Mouse (Mus musculus): Measurements from ENCODE around the gene Fuz.
"Not testable (repeated sequence)": the region's sequence is repeated elsewhere in the genome, so short reads cannot be mapped to it uniquely, and the experiment has no call there.

The Fuz gene

DNA sequence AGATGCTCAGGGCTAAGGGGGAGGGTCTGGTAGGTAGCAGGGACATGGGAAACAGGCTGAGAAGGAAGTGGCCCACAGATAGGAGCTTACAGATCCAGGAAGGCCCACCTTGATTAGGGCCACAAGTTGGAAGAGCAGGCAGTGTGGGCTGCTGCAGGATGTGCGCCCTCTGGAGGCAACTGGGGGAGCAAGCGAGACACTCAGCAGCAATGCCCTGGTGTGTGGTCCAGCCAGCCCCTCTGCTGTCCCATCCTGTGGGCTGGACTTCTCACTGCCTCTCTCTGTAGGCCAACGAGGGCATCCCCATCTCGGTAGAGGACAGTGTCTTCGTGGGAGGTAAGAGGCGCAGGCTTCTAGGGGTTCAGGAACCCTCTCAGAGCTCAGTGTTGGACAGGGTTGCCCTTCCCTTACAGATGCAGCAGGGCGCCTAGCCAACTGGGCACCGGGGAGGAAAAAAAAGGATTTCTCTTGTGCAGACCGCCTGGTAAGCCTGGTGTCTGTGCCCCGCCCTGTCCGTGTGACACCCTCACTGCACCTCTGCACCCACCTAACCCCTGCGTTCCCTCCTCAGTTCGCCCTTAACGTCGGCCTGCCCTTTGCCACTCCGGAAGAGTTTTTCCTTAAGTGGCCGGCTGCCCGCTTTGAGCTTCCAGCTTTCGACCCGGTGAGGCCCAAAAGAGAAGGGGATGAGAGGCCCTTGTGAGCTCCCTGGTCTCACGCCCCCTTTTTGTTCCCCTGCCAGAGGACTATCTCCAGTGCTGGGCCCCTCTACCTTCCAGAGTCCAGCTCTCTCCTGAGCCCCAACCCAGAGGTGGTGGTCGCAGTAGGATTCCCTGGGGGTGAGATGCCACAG lies 35.1 kb upstream of the Fuz start:
- peak; percentile 75 for DNase-seq

DNA sequence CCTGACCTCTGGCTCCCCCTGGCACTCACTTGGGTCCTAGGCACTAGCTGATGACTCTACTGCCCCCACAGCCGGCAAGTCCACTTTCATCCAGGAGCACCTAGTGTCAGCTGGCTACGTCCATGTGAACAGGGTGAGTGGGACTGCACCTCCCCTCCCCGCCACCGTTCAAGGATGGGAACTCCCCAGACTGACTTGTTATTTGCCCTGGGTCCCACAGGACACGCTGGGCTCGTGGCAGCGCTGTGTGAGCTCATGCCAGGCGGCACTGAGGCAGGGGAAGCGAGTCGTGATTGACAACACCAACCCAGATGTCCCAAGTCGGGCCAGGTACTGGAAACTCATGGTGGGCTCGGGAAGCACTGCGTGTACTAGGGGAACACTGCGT lies 34.5 kb upstream of the Fuz start:
- DNase-seq: peak; percentile 58

DNA sequence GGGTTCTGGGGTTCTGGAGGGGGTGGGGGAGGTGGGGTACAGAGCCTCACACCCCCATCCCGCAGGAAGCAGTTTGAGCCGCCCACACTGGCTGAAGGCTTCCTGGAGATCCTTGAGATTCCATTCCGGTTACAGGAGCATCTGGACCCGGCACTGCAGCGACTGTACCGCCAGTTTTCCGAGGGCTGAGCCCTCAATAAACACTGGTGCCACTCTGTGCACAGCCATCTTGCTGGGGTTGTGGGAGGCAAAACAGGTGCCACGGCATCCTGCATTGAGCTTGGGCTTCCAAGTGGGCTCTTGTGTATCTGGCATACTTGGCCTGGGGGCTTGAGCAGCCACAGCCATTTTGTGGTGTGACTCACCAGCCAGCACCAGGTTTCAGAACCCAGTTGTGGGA lies 33.4 kb upstream of the Fuz start:
- no peak for DNase-seq

GRCm38 (mm10) chr7:44863210-44863609 lies 32.7 kb upstream of the Fuz start:
- no peak for DNase-seq

DNA sequence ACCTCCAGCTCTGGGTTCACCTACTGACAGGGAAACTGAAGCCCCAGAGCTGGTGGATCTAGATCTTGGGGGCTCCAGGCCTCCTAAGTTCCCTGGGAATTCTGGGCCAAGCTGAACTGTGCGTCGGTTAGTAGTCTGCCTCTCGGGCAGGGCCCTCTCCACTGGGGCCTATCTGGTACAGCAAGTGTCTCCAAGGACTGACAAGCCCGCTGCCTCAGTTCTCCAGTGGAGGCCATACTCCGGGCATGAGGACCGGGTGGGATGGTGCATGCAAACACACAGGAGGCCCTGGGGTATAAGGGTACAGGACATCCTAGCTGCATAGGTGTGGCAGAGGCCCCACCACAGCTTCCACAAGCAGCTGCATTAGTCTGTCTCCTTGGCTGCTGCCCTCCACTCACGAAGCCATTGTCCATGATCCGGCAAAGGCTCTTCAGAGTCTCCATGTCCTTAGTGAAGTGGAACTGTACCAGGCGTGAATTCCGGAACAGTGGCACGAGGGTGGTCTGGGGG lies 31.8 kb upstream of the Fuz start:
- DNase-seq: no peak

DNA sequence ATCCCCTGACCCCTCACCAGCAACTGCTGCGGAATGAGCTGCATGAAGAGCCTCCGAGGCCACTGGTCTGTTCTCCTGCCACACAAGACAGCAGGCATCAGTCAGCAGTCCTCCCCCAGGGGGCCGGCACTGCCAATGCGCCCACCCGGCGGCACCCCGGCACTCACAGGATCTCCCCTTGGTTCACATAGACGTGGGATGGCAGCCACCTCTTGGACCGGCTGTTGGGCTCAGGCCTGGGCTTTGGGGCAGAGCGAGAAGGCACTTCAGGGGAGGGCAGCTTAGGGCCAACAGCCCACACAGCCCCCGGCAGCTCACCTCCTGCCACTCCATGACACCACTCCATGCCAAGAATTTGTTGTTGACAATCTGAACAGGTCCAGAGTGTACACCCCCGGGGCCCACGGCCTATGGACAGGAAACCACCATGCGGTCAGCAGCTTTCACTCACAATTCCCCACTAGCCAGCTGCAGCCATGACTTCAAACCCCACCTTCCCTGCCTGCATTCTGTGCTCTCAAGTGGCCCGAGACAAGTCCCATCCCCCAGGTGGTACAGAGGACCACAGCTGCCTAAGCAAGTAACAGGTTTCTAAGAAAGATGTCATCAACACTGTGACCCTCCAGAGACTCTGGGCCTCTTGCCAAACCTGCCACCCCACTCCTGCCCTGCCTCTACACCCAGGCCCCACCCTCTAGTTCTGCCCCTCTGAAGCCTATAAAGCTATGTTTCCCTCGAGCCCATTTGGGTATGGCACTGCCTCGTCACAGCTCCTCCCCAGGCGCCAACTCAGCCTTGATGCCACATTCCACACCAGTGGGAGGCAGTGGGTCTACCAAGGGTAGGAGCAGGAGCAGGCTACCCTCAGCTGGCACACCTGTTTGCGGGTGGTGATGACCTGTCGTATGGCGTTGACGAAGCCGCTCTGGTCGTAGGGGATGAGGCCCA lies 31.0 kb upstream of the Fuz start:
- peak; percentile 71 for DNase-seq

DNA sequence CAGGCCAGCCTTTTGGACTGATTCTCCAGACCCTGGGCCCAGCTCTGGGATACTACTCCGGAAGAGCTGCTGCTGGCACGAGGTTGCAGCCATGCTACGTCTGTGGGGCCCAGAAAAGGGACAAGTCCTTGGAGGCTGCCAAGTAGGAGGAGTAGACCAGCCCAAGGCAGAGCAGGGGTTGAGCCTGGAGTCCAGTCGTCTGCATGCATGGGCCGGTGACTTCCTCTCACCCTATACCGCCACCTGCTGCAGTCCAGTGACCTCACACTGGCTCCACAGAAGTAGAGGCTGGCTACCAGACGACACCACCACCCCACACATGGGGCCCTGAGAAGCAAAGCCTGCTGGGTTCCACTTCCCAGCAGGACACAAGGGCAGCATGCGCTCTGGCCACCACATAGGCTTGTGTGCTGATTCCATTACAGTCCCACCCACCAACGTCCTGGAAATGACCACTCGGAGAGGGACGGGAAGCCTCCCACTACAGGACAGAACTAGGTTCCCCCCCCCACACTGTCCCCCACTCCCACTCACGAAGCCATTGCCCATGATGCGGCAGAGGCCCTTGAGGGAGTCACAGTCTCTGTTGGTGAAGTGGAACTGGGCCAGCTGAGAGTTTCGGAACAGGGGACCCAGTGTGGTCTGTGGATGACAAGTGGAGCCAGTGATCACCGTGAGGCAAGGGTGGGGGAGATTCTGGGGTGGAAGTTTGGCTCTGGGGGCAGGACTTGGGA lies 29.4 kb upstream of the Fuz start:
- DNase-seq: peak; percentile 74

GRCm38 (mm10) chr7:44867010-44867702 lies 28.7 kb upstream of the Fuz start:
- peak; percentile 66 for DNase-seq

GRCm38 (mm10) chr7:44867802-44868201 lies 28.1 kb upstream of the Fuz start:
- DNase-seq: no peak

- peak; percentile 66 for DNase-seq
Observed at GRCm38 (mm10) chr7:44868465-44868864, 27.4 kb upstream of the Fuz start.

DNA sequence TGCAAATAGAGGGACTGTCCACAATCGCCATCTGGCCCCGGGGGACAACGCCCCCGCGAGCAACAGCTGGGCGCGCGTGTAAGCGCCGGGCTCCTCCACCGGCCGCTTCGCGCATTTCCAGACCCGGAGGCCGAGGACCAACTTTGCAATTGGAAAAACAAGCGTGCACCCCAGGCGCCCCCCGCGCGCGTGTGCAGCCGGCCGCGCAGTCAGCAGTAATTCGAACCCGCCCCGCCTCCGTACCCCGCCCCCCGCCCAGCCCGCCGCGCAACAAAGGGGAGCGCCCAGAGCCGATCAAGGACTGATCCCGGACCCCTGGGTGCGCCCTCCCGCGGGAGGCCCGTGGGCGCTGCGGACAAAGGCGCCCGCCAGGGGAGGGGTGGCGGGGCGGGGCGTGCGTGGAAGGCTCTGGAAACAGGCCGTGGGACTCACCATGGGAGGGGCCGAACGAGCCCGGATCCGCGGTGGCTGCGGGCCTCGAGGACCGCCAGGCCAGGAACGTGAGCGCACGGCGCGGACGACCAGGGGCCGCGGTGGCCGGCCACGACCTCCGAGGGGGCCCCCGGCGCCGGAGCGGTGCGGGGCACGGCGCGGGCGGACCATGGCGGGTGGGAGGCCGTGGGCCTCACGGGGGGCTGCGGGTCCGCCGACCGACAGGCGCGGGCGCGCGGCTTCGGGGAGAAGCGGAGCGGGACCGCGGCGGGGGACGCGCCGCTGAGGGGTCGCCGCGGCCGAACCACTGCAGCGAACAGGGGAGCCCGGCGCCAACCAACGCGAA lies 26.8 kb upstream of the Fuz start:
- DNase-seq: peak; percentile 84

DNA sequence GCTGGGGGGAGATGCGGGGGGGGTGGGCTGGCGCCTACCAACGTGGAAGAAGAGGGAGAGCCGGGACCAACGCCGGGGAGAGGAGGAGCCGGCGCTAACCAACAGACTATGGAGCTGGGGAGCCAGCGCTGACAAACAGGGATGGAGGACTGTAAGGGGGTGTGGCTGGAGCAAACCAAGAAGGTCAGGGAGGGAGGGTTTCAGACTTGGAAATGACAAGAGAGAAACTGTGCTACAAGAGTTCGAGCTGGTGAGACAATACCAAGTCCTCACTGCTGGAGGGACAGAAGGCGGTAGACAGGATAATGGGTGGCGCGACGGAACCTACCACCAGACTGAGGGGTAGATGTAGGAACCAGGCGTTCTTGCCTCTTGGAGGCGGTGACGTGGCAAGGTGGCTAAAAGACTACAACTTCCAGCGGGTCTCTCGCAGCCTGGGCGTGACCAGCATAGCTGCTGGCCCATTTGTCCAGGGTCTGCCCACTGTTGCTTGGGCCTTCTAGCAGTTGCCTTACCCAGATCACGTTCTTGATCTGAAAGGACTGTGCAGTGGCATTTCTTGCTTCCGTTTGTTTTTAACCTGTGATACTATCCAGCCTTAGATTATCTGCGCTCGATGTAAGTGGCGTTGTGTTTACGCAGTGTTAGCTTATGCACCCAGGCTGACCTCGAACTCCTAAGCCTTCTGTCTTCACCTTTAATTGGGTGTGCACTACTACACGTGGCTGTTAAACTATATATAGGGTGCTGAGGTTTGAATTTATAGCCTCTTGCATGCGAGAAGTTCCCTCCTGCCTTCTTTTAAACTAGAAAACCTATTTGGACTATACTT lies 26.0 kb upstream of the Fuz start, which contains the start of gene Ptov1:
TSS of gene Ptov1 (minus strand) at position 92 of the 832 bp plus-strand sequence.
- DNase-seq: peak; percentile 99

DNA sequence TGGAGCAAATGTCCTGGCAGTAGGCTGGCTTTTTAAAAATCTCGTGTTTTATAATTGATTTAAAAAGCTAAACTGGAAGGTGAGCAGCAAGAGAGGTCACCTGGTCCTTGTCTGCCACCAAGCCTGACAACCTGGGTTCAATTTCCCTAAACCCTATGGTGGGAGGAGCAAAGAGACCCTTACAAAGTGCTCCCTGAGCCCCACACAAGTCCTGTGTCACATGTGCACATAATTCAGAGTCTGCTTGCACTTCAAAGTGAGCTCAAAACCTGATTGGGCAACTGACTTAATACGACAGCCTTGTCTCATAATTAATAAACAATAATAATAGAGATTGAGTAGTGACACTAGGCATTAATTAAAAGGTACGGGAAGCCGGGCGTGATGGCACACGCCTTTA lies 25.3 kb upstream of the Fuz start:
- no peak for DNase-seq

GRCm38 (mm10) chr7:44871181-44871580 lies 24.7 kb upstream of the Fuz start:
- DNase-seq: no peak

DNA sequence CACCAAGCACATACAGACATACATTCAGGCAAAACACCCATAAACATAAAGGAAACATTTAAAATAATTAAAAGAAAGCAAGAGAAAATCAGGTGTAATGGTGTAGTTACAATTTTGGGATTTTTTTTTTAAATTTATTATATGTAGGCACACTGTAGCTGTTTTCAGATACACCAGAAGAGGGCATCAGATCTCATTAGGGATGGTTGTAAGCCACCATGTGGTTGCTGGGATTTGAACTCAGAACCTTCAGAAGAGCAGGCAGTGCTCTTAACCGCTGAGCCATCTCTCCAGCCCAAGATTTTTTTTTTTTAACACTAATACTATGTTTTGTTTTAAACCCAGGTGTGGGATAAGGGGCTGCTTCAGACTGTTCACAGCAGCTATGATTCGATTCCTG lies 24.1 kb upstream of the Fuz start:
- not testable (repeated sequence) for DNase-seq

- DNase-seq: no peak
Observed at GRCm38 (mm10) chr7:44877833-44878232, 18.0 kb upstream of the Fuz start.

DNA sequence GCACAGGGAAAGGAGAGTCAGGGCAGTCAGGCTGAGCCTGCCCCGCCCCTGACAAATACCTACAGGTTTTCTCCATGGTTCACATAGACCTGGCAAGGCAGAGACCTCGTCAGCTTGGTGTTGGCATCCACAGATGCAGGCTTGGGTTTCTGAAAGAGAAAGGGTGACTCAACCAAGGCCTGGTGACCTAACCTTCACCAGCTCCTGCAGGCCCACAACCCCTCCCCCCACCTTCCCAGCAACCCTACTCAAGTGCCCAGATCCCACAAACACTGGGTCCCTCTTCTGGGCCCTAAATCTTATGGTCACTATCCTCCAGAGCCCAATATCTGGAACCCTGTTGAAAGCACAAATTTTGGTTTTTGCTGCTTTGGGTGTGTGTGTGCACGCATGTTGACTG lies 12.8 kb upstream of the Fuz start:
- no peak for DNase-seq

DNA sequence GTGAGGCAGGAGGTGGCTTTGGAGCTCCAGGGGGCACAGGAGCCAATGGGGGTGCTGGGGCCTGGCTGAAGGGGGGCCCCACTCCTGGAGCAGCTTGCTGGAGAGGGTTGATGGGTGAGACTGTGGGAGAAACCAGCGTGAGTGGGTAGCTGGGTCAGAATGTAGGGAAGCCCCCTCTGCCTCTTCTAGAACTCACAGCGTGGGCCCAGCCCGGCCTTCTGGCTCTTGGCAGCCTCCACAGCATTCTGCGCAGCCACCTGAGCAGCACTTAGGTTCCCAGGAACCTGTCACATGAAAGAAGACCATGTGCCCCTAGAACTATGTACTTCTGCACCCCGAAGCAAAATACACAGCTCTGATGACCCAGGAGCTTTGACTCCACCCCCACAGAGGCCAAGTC lies 11.2 kb upstream of the Fuz start:
- no peak for DNase-seq

DNA sequence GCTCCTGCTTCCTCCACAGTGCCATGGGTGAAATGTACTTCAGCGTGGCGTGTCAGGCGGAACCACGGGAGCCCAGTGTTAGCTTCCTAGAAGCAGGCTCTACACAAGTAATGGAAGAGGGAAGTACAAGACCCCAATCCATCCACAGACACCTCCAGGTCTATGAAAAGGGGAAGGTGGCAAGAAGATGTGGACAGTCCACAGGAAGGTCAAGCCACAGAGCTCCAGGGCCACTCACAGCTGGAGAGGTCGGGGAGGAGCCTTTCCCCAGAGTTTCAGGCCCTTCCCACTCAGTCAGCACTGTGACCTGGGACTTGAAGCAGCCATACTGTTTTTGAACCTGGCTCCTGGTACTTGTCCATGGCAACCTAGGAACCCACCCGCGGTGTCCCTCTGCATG lies 8.9 kb upstream of the Fuz start:
- no peak for DNase-seq
